Mouse (Mus musculus): ENCODE measurements around the gene Acy3. TPM values are rescaled to one million over a fixed set of nuclear protein-coding genes. Genes with fewer than 3 reads are reported as not detected.
A peak's percentile ranks its signal among the peaks of the same experiment; 100 is the strongest.
"Not testable (repeated sequence)": the region's sequence is repeated elsewhere in the genome, so short reads cannot be mapped to it uniquely, and the experiment has no call there.

Gene Acy3
- total RNA-seq, 2 experiments from 2014 or later, result 4.8 to 5.3 TPM

DNA sequence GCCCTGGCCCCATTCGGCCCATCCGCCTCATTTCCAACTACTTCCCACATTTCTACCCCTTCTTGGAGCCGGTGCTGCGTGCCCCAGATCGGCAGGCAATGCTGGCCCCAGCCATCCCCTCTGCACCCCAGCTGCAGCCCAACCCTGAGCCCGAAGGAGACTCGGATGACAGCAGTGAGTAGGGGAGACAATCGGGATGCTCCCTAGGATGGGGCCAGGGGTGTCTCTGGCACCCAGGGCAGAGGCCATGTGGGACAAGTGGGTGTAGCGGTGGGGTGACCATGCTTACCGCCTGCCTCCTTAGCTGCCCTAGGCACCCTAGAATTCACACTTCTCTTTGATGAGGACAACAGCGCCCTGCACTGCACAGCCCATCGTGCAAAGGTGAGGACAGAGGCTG, 17.3 kb downstream of the Acy3 start:
- DNase-seq, result no peak

DNA sequence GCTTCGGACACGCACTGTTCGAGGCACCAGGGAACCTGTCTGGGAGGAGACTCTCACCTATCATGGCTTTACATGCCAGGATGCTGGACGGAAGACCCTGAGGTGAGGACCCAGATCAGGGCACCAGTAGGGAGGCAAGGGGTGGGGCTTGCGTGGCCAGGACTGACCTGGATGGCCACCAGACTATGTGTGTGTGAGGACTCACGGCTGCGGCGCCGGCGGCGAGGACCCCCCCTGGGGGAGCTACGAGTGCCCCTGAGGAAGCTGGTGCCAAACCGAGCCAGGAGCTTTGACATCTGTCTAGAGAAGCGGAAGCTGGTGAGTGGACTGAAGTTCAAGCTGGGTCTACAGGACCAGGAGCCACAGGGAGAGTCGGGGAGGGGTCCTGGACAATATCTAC, 18.0 kb downstream of the Acy3 start:
- DNase-seq, result no peak

DNA sequence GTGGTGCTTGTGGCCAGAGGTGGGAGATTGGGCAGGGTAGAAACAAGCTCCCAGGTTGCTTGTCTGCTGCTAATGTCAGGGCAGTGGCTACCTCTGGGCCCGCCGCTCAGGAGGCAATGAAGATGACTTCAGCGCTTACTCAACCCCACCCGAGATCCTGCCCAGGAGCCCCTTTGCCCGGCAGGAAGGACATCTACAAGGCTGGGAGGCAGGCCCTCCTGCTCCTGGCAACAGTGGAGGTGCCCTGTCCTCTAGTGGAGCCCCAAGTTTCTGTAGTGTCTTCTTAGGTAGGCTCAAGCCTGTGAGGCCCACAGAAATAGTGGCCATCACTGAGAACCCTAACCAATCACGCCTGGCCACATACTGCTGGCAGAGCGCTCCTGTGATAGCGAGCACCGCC, 18.7 kb downstream of the Acy3 start:
- DNase-seq, result no peak

DNA sequence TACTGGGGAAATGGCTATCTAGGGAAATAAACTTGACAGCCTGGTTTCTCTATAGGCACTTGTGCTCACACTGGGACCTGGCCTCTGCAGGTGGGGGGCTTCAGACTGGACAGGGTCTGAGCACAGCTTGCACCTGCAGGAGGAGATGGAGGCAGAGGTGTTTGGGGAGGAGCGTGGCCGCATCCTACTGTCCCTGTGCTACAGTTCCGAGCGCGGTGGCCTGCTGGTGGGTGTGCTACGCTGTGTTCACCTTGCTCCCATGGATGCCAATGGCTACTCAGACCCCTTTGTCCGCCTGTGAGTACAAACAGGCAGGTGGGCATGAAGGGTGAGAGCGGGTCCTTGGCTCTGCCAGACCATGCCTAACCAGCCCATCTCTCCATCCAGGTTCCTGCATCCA, 19.6 kb downstream of the Acy3 start:
- no peak for DNase-seq

DNA sequence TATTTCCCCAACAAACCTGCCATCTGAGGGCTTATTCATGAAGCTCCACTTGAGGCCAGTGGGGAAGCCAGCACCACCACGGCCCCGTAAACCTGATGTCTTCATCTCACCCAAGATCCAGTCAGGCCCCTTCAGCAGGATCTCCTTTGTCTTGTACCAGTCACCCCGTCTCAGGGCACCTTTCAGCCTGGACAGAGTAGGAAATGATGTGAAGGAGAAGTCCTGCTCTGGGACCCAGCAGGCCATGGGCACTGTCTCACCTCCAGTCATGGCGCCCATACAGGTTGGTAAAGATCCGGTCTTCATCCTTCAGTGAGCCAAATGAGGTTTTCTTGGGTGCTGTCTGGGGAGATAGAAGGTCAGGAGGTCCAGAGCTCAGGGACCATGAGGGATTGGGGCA, 24.7 kb downstream of the Acy3 start:
- no peak for DNase-seq

DNA sequence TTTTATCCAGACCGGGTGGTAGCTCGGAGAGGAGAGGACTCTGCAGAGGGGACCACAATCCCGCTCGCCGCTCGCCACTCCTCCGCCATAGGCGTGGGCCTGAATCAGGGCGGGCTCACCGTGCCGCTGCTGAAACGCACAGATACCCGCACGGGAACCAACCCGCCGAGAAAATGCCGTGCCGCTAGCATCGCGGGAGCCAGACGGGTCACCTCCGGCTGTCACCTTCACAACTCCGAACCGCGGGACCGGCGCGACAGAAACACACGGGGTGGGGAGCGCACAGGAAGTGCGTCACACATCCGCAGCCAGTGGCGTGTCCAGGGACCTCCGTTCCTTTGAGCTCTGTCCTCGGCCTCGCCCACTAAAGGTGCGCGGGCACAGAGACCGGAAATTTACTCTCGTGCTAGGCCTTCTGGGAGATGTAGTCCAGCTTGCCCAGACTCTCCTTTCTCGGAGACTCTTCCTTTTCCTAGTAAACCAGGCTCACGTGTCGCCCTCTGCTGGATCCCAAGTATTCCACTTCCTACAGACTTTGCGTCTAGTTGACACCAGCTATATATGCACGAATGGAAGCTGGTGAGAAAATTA, 26.2 kb downstream of the Acy3 start, which contains the start of gene Ndufv1:
Ndufv1 (minus strand) TSS at position 375 of the 591 bp plus-strand sequence.
- DNase-seq, result peak; percentile 89

DNA sequence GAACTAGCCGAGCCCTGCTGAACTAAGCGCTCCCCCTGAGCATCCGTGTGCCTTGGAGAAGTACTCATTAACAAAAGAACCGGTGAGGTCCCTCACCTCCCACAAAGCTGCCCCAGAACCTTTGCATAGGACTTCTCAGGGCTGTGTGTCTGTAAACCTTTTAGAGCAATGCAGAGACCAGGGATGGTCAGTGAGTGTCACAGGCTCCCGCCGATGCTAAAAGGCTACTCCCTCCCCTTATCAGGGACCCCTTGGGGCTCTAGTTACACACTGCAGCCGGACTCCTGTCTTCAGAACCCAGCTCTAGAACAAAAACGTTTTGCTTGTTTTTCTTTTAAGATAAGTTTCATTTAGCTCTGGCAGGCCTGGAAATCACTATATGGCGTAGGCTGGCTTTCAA, 26.7 kb downstream of the Acy3 start:
- DNase-seq, result no peak

DNA sequence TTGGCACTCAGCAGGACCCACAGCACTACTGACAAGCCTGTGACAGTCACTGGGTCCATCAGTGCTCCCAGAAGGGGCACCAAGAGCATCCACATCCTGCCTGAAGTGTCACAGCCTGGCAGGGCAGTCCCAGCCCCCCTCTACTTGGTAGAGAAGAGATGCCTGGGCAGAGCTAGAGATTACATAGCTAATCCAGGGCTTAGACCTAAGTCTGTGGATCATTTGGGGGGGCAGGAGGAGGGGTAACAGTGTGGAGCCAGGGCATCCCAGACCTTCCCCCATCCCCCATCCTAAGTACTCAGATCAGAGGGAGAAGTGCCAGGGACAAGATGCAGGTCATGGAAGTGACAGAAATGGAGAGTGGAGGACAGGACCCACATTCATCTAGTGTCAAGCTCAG, 28.4 kb downstream of the Acy3 start:
- DNase-seq, result no peak

DNA sequence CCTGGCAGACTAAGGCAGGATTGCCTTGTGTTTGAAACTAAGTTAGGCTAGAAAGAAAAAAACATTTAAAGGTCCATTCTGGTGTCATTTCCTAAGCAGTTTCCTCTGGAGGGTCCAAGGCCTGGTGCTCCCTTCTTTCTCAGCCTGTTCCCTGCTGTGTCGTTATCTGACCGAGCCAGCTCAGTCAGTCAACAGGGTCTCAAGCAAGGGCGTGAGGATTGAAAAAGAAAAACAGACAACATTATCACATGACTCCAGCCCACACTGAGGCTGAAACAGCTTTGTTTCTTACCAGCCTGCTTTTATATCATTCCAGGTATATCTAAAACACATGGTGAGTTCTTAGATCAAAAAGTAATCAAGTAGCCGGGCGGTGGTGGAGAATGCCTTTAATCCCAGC, 29.3 kb downstream of the Acy3 start:
- DNase-seq, result no peak

DNA sequence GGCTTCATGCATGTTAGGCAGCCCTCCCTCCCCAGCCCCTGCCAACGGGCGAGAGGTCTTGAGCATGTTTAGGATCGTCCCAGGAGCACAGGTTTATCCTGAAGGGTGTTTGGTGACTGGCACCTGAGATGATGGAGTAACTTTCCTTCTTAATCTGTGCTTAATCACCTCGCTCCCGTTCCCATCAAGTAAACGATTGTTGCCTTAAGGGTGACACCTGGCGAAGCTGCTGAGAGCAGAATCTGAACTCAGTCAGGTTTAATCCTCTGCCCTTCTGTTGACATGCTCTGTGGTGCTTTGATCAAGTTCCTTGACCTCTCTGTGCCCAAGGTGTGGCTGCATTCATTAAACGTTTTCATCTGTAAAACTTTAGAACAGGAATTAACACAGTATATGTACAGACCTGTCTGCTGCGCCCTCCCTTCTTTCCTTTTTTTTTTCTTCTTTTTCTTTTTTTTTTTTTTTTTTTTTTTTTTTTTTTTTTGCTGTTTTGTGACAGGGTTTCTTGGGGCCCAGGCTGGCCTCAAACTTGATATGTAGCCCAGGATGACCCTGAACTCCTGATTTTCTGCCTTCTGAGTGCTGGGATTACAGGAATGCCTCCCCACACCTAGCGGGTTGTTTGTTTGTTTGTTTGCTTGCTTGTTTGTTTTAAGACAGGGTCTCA, 31.7 kb downstream of the Acy3 start:
- no peak for DNase-seq

DNA sequence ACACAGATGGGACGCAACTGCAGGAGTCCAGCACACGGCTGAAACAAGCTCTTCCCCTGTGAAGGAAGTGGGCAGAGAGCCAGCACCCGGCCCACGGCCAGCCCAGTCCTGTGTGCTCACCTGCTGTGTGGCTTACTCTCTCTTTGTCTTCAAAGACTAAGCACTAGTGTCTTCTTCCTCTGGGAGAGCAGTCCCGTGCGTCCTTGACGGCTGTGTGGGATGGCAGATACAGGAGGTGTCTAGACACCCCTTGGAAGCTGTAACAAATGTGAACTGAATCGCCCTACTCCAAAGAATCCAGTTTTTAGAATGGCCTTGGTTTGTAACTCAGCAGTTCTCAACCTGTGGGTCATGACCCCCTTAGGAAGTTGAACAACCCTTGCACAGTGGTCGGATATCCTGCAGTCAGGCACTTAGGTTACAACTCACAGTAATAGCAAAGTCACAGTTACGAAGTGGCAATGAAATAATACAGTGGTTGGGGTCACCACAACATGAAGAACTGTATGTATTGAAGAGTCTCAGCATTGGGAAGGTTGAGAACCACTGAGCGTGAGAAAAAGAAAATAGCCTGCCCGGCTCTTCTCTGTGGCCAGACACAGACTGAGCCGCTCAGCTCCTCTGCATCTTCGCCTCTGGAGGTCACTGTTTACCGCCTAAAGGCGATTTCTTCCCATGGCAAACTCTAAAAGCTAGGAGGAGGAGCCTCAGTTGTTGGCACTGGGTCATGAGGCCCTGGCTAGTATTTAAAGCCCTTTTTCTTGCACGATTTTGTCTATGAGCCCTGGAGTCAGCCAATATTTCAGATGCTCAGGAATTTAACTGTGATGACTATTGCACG, 32.6 kb downstream of the Acy3 start:
- DNase-seq, result peak; percentile 75

DNA sequence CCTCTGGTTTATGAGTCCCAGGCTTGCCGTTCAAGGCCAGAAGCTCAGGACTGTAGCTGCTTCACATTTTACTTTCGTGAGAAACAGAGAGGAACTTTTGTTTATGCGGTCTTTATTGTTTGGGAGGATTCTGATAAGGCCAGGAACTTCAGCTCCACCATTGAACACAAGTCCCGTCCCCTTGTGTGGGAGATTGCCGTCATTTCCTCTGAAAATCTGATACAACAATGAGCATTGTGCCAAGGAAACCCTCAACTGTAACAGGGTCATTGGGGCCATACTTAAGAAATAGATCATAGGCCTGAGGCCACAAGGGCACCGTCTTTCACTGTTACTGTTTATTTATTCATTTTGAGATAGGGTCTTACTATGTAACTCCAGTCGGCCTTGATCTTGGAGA, 36.8 kb downstream of the Acy3 start:
- no peak for DNase-seq

DNA sequence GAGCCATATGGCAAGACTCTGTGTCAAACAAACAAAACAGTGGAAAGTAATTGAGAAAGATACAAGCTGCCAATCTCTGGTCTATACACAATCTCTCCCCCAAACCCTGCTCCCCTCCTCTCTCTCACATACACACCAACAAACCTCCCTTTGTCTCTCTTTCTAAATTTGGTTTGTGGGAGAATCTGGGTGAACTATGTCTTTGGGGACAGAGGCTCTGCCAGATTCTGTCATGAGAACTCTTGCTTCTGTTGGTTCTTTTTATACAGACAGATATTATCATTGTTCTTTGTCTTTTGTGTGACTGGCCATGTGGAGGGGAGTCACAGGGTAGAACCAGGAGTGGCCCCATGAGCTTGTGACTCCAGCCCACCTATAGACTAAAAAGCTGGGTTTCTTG, 41.2 kb downstream of the Acy3 start:
- DNase-seq, result no peak

DNA sequence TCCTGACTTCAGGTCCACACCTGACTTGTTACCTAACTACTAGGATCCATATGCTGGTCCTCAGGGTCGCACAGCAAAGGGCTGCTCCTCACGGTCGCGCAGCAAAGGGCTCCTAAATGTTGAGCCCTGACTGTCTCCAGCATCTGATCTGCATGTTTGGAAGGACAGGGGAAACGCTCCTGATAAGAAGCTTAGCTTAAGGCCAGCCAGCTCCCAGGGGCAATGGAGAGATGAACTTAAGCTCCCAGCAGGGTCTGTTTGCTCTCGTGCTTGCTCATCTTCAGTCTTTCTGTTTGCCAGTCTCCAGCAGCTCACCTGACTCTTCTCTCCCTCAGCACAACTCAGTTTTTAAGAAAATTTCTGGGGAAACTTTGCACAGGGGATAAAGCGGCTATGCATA, 46.3 kb downstream of the Acy3 start:
- DNase-seq, result no peak

DNA sequence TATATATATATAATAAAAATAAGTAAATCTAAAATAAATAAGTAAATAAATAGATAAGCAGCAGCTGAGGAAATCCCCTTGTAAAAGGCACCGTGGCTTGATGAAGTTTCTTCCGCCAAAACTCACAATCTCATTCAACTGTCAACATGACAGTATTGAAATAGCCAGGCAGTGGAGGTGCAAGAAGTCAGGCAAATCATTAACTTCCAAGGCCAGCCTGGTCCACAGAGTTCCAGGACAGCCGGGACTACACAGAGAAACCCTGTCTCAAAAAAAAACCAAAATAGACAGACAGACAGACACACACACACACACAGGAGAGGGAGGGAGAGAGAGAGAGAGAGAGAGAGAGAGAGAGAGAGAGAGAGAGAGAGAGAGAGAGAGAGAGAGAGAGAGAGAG, 46.9 kb downstream of the Acy3 start:
- DNase-seq, result no peak

DNA sequence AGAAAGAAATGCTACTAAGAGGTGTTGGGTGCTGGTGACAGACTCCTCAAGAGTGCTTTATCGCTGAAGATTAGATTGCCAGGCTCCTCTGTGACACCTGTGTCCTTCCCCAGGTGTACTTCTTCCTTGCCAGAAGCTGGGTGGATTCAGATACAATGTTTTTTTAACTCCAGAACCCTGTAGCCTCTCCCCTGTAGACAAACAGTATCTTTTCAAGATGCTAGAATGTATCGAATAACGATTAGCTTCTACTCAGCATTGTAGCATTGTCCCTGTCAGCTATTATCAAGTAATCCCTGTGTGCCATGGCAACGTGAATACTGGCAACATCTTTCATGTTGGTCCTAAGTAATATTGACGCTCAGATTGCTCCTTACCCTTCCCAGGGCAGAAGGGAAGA, 47.4 kb downstream of the Acy3 start:
- DNase-seq, result no peak

DNA sequence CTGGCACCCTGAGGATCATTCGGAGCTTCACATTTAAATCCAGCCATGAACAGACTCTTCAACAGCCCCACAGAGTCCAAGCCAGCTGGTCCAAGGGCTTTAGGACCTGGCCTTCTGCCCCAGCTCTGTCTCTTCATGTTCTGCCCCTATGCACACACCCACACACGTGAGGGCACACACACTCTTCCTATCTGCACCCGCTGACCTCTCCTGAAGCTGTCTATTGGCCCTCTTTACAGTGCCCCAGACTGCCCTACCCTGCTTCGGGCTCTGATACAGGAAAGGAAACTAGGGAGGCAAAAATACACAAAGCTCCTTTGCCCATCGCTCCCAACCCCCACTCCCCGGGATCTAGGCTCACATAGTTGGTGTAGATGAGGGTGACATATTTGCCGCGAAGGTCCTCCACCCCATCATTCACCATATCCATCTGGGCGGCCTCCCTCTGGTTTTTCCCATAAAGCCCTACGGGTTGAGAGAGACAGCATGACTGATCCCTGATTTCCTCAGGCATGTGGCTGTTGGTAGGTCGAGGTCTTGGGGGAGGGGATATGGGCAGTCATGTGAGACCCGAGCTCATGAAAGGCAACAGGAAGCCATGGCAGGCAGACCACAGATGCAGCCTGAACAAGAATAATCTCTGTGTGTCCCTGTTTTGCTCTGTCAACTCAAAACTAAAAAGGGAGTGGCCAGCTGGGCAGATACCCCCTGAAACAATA, 50.1 kb downstream of the Acy3 start:
- no peak for DNase-seq

DNA sequence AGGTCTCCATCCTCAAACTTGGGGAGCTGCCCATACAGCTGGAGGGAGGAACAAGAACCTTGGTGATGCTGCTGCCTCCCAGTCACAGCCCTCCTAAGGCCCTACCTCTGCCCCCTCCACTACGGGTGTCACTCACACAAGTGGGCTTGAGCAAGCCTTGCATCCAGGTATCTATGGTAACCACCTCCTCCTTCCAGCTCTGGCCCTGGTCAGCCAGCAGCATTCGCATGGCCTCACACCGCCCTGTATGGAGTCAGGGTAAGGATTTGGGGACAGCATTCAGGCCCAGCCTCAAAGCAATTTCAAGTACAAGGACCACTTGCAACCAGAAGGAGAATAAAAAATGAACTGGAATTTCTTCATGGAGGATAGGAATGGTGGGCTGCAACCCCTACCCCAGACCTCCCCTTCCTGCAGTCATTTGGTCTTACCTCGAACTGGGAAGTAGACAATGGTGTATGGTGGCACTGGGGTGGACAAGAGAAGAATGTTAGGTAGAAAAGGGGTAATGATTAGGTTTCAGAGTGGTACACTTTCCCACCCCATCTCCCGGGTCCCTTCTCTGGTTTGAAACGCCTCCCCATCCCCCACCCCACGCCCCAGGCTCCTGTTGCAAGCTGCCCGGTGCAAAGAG, 50.9 kb downstream of the Acy3 start:
- not testable (repeated sequence) for DNase-seq

DNA sequence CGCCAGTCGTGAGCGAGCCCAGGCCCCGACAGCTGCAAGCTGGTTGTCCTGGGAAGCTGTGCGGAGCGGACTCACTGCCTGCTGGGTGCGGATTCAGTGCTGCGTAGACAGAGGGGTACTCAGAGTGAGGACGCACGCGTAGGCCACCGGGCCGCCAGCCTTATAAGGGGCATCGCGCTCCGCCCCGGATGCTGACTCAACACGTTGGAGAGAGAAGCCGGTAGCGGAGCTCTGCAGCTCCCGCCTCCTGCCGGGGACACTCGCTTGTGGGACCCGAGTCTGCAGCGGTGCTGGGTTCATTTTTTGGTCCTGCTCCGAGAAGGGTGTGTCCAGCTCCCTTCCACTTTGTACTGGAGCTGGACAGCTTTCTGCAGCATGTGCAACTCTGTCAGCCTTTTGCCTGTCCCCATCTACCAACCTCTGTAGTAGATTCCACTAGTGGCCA, 51.4 kb downstream of the Acy3 start, which contains the start of gene Gstp1:
Gstp1 (minus strand) TSS at position 198 of the 445 bp plus-strand sequence.
- DNase-seq, result peak; percentile 87
